ENCODE assay signal across 8 mouse cellular contexts in the genomic region with DNA sequence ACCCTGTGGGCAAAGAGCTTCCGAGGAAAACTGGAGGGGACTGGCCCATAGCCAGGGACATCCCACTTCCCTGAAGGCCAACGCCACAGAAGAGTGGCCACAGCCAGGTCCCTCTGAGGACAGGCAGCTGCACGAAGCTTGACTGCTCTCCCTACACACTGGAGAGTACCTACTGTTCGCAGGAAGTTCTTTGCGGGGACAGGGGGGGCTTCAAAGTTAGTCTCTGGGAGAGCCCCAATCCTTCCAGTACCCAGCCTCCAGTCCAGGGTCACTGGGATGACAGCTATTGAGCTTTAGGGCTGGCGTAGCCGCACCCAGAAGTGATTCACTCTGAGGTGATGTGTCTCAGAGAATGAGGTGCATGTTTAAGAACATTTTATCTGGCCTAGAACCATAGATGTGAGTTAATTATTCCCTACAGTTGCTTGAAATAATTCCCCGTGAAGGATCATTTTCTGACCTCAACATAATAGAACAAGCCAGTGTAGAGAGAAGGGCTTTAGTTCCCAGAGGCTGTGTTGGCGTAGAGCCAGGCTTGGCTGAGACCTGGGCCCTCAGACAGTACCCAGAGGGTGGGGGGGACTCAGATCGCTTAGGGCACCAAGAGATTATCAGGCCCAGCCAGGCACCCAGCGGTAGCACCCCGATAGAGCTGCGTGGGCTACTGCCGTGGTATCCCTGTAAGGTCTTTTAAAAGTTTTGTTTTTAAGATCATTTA. TPM values are rescaled to one million over a fixed set of nuclear protein-coding genes. Genes with fewer than 3 reads are reported as not detected.
A peak's percentile ranks its signal among the peaks of the same experiment; 100 is the strongest.
DNase-seq lines count a peak whose midpoint lies in the region; ATAC-seq lines count a peak whose summit lies in the region.

No protein-coding gene starts in this region.

- peak; percentile 62; the same call in 1 of the 2 replicates for ATAC-seq in heart, embryonic 12.5 days (ENCODE audit: insufficient number of reproducible peaks, low FRiP score)
- peak; percentile 82 for ATAC-seq in forebrain, embryonic 14.5 days
- peak; percentile 86 for ATAC-seq in kidney, embryonic 16.5 days (ENCODE audit: low FRiP score, low TSS enrichment)

- no peak overlapping the region for H3K4me2 ChIP-seq in heart, embryonic 12.5 days
- H3K4me2 ChIP-seq in forebrain, embryonic 14.5 days (ENCODE audit: low read length) = no peak overlapping the region
- no peak overlapping the region for H3K4me2 ChIP-seq in kidney, embryonic 16.5 days (replicated peaks; ENCODE audit: low read depth, low read length)

- no peak overlapping the region for H3K4me3 ChIP-seq in heart, embryonic 12.5 days
- no peak overlapping the region for H3K4me3 ChIP-seq in forebrain, embryonic 14.5 days (ENCODE audit: low read depth, low read length)
- H3K4me3 ChIP-seq in kidney, embryonic 16.5 days (ENCODE audit: low read length) = no peak overlapping the region

- H3K9ac ChIP-seq in heart, embryonic 12.5 days = no peak overlapping the region
- no peak overlapping the region for H3K9ac ChIP-seq in forebrain, embryonic 14.5 days (ENCODE audit: low read length)
- H3K9ac ChIP-seq in kidney, embryonic 16.5 days (replicated peaks; ENCODE audit: low read length) = no peak overlapping the region

- H3K4me1 ChIP-seq in heart, embryonic 12.5 days (replicated peaks) = peaks cover 26% of the 10 kb centered on the region
- peaks cover 7% of the 10 kb centered on the region for H3K4me1 ChIP-seq in forebrain, embryonic 14.5 days (ENCODE audit: control insufficient read depth, insufficient read depth, low read length)
- H3K4me1 ChIP-seq in kidney, embryonic 16.5 days (ENCODE audit: insufficient read depth, low read length) = peaks cover 6% of the 10 kb centered on the region; the same call in 1 of the 2 replicates

- 0 out of 2 replicates have a peak overlapping the region, but pooled peaks have one; percentile 25 for H3K27ac ChIP-seq in heart, embryonic 12.5 days (ENCODE audit: poor library complexity, severe bottlenecking)
- H3K27ac ChIP-seq in forebrain, embryonic 14.5 days (ENCODE audit: low read depth, low read length) = peak overlapping the region; percentile 66
- H3K27ac ChIP-seq in kidney, embryonic 16.5 days (ENCODE audit: low read length) = peak overlapping the region; percentile 77

- no peaks in the 10 kb centered on the region for H3K9me3 ChIP-seq in heart, embryonic 12.5 days (replicated peaks)
- H3K9me3 ChIP-seq in forebrain, embryonic 14.5 days (replicated peaks; ENCODE audit: control insufficient read depth, low read length) = no peaks in the 10 kb centered on the region
- no peaks in the 10 kb centered on the region for H3K9me3 ChIP-seq in kidney, embryonic 16.5 days (ENCODE audit: low read length)

- H3K27me3 ChIP-seq in heart, embryonic 12.5 days (replicated peaks) = no peaks in the 10 kb centered on the region
- no peaks in the 10 kb centered on the region for H3K27me3 ChIP-seq in forebrain, embryonic 14.5 days (replicated peaks; ENCODE audit: control insufficient read depth, insufficient read depth, low read length)
- no peaks in the 10 kb centered on the region for H3K27me3 ChIP-seq in kidney, embryonic 16.5 days (ENCODE audit: insufficient read depth, low read length)

- DNase-seq in heart, postnatal 36 days = no peak
- peak; percentile 77 for DNase-seq in Muller cell, postnatal 12 days (ENCODE audit: inconsistent ontology term)
- peak; percentile 80 for DNase-seq in forebrain, embryonic 14.5 days (ENCODE audit: low spot score)
- peak; percentile 65 for DNase-seq in right cerebral cortex, postnatal 4 days
- no peak for DNase-seq in thymus, postnatal 0 days (ENCODE audit: low spot score)
- no peak for DNase-seq in embryo, embryonic 11 days

- intact Hi-C loops in heart, postnatal 36 days (cut with DNase I) = no loop called here

- WGBS in heart, embryonic 12.5 days = 85% methylated on average over 14 of the region's 14 CpGs
- 33% methylated on average over 14 of the region's 14 CpGs for WGBS in forebrain, embryonic 14.5 days
- WGBS in kidney, embryonic 16.5 days = 78% methylated on average over 14 of the region's 14 CpGs

- peaks cover 90% of the 10 kb centered on the region for H3K36me3 ChIP-seq in heart, embryonic 12.5 days
- H3K36me3 ChIP-seq in forebrain, embryonic 14.5 days (ENCODE audit: control insufficient read depth, insufficient read depth, low read length) = peaks cover 68% of the 10 kb centered on the region
- H3K36me3 ChIP-seq in kidney, embryonic 16.5 days (ENCODE audit: insufficient read depth, low read length) = peaks cover 68% of the 10 kb centered on the region

RNA-seq across cellular contexts. Expression of gene Tkt, which starts 13.5 kb away (rescaled TPM):
- 85.7 and 90.4 TPM in 2 replicates for polyA plus RNA-seq in heart, embryonic 12.5 days (2016; fragmentation: Nextera tagmentation; extraction: Ambion mirVana)
- 10 to 100 TPM; 32.9 to 50.2 TPM for total RNA-seq in heart, postnatal 36 days (2021)
- 134 and 154 TPM in 2 replicates for polyA plus RNA-seq in forebrain, embryonic 14.5 days (2014; fragmentation: Nextera tagmentation; extraction: Ambion mirVana)
- polyA plus RNA-seq in kidney, embryonic 16.5 days (2015; fragmentation: Nextera tagmentation; extraction: Ambion mirVana) = 314 TPM in 2 replicates
- 246 and 255 TPM in 2 replicates for polyA plus RNA-seq in thymus, postnatal 0 days (2015; fragmentation: Nextera tagmentation; extraction: Ambion mirVana)

Comparison
In these comparisons a context has a peak if more than half of its experiments do, and no peak if none do; other contexts are left out.
1. H3K27ac ChIP-seq: peak in every context shown above with its lines; median percentile 77 in kidney, embryonic 16.5 days; 66 in forebrain, embryonic 14.5 days; 25 in heart, embryonic 12.5 days.
2. DNase-seq: peak in Muller cell, postnatal 12 days (single experiment), forebrain, embryonic 14.5 days (single experiment) and right cerebral cortex, postnatal 4 days (single experiment); none in heart, postnatal 36 days (0 of 2), thymus, postnatal 0 days (single experiment) and embryo, embryonic 11 days (single experiment).
3. Peak in every context shown above with its lines, with median percentiles within 50 percentile points of each other: ATAC-seq.